Mouse (Mus musculus): ENCODE data around the gene Lipk. TPM values are rescaled to one million over a fixed set of nuclear protein-coding genes. Genes with fewer than 3 reads are reported as not detected.

Gene Lipk
- polyA plus RNA-seq, 1 experiment from 2014 or later, result not detected

DNA sequence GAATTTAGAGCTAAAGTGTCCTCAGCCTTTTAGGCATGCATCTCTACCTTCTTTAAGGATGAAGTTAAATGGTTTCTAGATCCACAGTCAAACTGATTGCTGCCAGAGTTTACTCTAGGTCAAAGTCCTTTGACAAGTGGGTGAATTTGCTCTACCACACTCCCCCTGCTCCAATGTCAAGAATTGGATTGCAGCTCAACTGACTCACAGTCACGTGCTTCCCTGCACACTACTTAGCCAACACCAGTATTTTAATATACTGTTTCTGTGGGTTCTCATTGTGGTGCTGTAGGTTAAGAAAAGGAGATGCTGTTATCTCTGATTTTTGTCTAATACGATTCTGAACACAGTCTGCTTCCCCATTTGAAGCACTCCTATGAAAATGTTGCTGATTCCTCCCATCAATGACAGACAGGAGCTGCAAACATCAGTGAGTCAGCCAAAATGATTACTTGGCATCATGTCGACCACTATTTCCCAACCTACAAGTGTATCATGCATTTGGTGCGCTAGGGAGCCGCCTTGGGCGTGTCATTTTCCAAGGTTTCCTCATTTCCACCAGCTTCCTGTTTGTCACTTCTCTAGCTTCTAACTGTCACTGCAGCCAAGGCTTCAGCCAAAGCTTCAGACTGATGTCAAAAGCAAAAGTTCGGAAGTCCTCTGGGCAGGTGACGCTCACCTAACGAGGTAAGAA lies 58.8 kb downstream of the Lipk start, which contains the start of gene Lipn:
Lipn (plus strand) TSS at position 580 of the 694 bp plus-strand sequence.
- H3K27me3 ChIP-seq, result no peaks in the 10 kb centered on the region
- no peaks in the 10 kb centered on the region for H3K4me1 ChIP-seq
- H3K9ac ChIP-seq, result no peak within 1 kb of the TSS
- no peak within 1 kb of the TSS for H3K4me3 ChIP-seq (replicated peaks)
- H3K36me3 ChIP-seq (replicated peaks), result no peaks in the 10 kb centered on the region
- no peak within 1 kb of the TSS for H3K4me2 ChIP-seq
- ATAC-seq (ENCODE audit: low FRiP score), result no peak
- 92% methylated on average over 9 of the region's 9 CpGs for WGBS
- no peak within 1 kb of the TSS for H3K27ac ChIP-seq
- no peaks in the 10 kb centered on the region for H3K9me3 ChIP-seq

- no peak for ATAC-seq (ENCODE audit: low FRiP score)
- no peaks in the 10 kb centered on the region for H3K36me3 ChIP-seq (replicated peaks)
These were observed 66.1 kb downstream of the Lipk start for GRCm38 (mm10) chr19:34074239-34074638.

GRCm38 (mm10) chr19:34078130-34078529 lies 70.0 kb downstream of the Lipk start:
- no peak overlapping the region for H3K4me2 ChIP-seq
- no peak overlapping the region for H3K27ac ChIP-seq
- H3K4me1 ChIP-seq, result no peaks in the 10 kb centered on the region
- no peak overlapping the region for H3K4me3 ChIP-seq (replicated peaks)
- no peaks in the 10 kb centered on the region for H3K9me3 ChIP-seq
- 76% methylated on average over 2 of the region's 2 CpGs for WGBS
- no peaks in the 10 kb centered on the region for H3K36me3 ChIP-seq (replicated peaks)
- no peaks in the 10 kb centered on the region for H3K27me3 ChIP-seq
- H3K9ac ChIP-seq, result no peak overlapping the region
- ATAC-seq (ENCODE audit: low FRiP score), result no peak

More at GRCm38 (mm10) chr19:34074239-34074638, 66.1 kb downstream of the Lipk start:
- no peak overlapping the region for H3K4me2 ChIP-seq
- H3K27ac ChIP-seq, result no peak overlapping the region
- H3K4me1 ChIP-seq, result no peaks in the 10 kb centered on the region
- H3K9me3 ChIP-seq, result no peaks in the 10 kb centered on the region
- H3K4me3 ChIP-seq (replicated peaks), result no peak overlapping the region
- H3K27me3 ChIP-seq, result no peaks in the 10 kb centered on the region
- H3K9ac ChIP-seq, result no peak overlapping the region

- no peak for ATAC-seq (ENCODE audit: low FRiP score)
- H3K4me1 ChIP-seq, result no peaks in the 10 kb centered on the region
- H3K27ac ChIP-seq, result no peak overlapping the region
- no peaks in the 10 kb centered on the region for H3K36me3 ChIP-seq (replicated peaks)
- 79% methylated on average over 3 of the region's 3 CpGs for WGBS
- H3K27me3 ChIP-seq, result no peaks in the 10 kb centered on the region
- H3K9me3 ChIP-seq, result no peaks in the 10 kb centered on the region
- no peak overlapping the region for H3K4me3 ChIP-seq (replicated peaks)
- H3K9ac ChIP-seq, result no peak overlapping the region
- no peak overlapping the region for H3K4me2 ChIP-seq
These were observed 81.1 kb downstream of the Lipk start for GRCm38 (mm10) chr19:34089011-34089680.

- no peaks in the 10 kb centered on the region for H3K4me1 ChIP-seq
- H3K27ac ChIP-seq, result no peak overlapping the region
- H3K4me2 ChIP-seq, result no peak overlapping the region
- no peak overlapping the region for H3K4me3 ChIP-seq (replicated peaks)
- ATAC-seq (ENCODE audit: low FRiP score), result no peak
- no peaks in the 10 kb centered on the region for H3K36me3 ChIP-seq (replicated peaks)
- 82% methylated on average over 5 of the region's 5 CpGs for WGBS
- H3K9me3 ChIP-seq, result no peaks in the 10 kb centered on the region
- H3K9ac ChIP-seq, result no peak overlapping the region
- no peaks in the 10 kb centered on the region for H3K27me3 ChIP-seq
These were observed 87.3 kb downstream of the Lipk start for GRCm38 (mm10) chr19:34095381-34095780.

- no peaks in the 10 kb centered on the region for H3K27me3 ChIP-seq
- H3K4me3 ChIP-seq (replicated peaks), result no peak overlapping the region
- no peaks in the 10 kb centered on the region for H3K9me3 ChIP-seq
- no peak overlapping the region for H3K27ac ChIP-seq
- ATAC-seq (ENCODE audit: low FRiP score), result no peak
- no peaks in the 10 kb centered on the region for H3K36me3 ChIP-seq (replicated peaks)
- WGBS, result 85% methylated on average over 1 of the region's 1 CpGs
- no peak overlapping the region for H3K9ac ChIP-seq
- no peak overlapping the region for H3K4me2 ChIP-seq
- H3K4me1 ChIP-seq, result no peaks in the 10 kb centered on the region
These were observed 88.1 kb downstream of the Lipk start for GRCm38 (mm10) chr19:34096228-34096627.

Small RNAs within 50 kb of the gene (microRNA-seq; reads per million reads assigned to microRNA genes)
- gene Gm23334, result not detected

Other genes with a start within 250 kb of the Lipk start
- gene Lipo3, start 246.3 kb upstream of the Lipk start, polyA plus RNA-seq (2016; fragmentation: Nextera tagmentation; extraction: Ambion mirVana), result 10.5 and 11.8 TPM in 2 replicates
- not detected in 2 replicates for gene Lipo1, start 220.8 kb upstream of the Lipk start, polyA plus RNA-seq (2016; fragmentation: Nextera tagmentation; extraction: Ambion mirVana)
- not detected in 2 replicates for gene Lipf, start 47.1 kb upstream of the Lipk start, polyA plus RNA-seq (2016; fragmentation: Nextera tagmentation; extraction: Ambion mirVana)
- gene Lipn, start 59.1 kb downstream of the Lipk start, polyA plus RNA-seq (2016; fragmentation: Nextera tagmentation; extraction: Ambion mirVana), result not detected in 2 replicates
- gene Lipm, start 92.6 kb downstream of the Lipk start, polyA plus RNA-seq (2016; fragmentation: Nextera tagmentation; extraction: Ambion mirVana), result 0.12 TPM in 1 of 2 replicates, not detected in the other
- gene Ankrd22, start 157.8 kb downstream of the Lipk start, polyA plus RNA-seq (2016; fragmentation: Nextera tagmentation; extraction: Ambion mirVana), result not detected in 2 replicates
- 2.5 and 3.2 TPM in 2 replicates for gene Stambpl1, start 183.9 kb downstream of the Lipk start, polyA plus RNA-seq (2016; fragmentation: Nextera tagmentation; extraction: Ambion mirVana)
- 22.7 and 43.7 TPM in 2 replicates for gene Acta2, start 247.3 kb downstream of the Lipk start, polyA plus RNA-seq (2016; fragmentation: Nextera tagmentation; extraction: Ambion mirVana)

All from forebrain, embryonic 12.5 days (tissue).